Mouse (Mus musculus) erythroblast, adult 5-6 weeks (primary cell): ENCODE measurements around the gene Mlh1. TPM values are rescaled to one million over a fixed set of nuclear protein-coding genes. Genes with fewer than 3 reads are reported as not detected.

Experiments
- total RNA-seq, 2 experiments: library from RNA; stranded (forward) in 1 of 2; stranded (reverse) in 1 of 2; fragments of 150-400 nt in 1 of 2; fragments of 200-764, 138-1000 nt in 1 of 2; gene quantifications; 2 replicates each; pipeline versions ENCODE4 v1.2.3 to v1.2.4; 2015 to 2017; ENCODE audit warnings: low replicate concordance in 2 of 2

Gene Mlh1
- total RNA-seq, 2 experiments from 2014 or later: 18.4 to 23.6 TPM

Other genes with a start within 250 kb of the Mlh1 start
- gene Ccrl2, start 214.3 kb downstream of the Mlh1 start, total RNA-seq (2015; ENCODE audit: low replicate concordance): 32.7 and 39.5 TPM in 2 replicates
- gene Ccrl2, start 214.3 kb downstream of the Mlh1 start, total RNA-seq (2017; ENCODE audit: low replicate concordance): 43.8 and 65.4 TPM in 2 replicates
- 5.6 and 6.5 TPM in 2 replicates for gene Lrrfip2, start 154.2 kb downstream of the Mlh1 start, total RNA-seq (2015; ENCODE audit: low replicate concordance)
- gene Lrrfip2, start 154.2 kb downstream of the Mlh1 start, total RNA-seq (2017; ENCODE audit: low replicate concordance): 30.9 and 40.8 TPM in 2 replicates
- 12.3 and 13.6 TPM in 2 replicates for gene Epm2aip1, start 138 bp upstream of the Mlh1 start, total RNA-seq (2015; ENCODE audit: low replicate concordance)
- gene Epm2aip1, start 138 bp upstream of the Mlh1 start, total RNA-seq (2017; ENCODE audit: low replicate concordance): 15.4 and 21.2 TPM in 2 replicates
- gene Trank1, start 39.9 kb upstream of the Mlh1 start, total RNA-seq (2015; ENCODE audit: low replicate concordance): not detected in 2 replicates
- gene Trank1, start 39.9 kb upstream of the Mlh1 start, total RNA-seq (2017; ENCODE audit: low replicate concordance): under 0.01 TPM in 1 of 2 replicates, not detected in the other
- gene Dclk3, start 167.3 kb upstream of the Mlh1 start, total RNA-seq (2015; ENCODE audit: low replicate concordance): not detected in 2 replicates
- not detected in 2 replicates for gene Dclk3, start 167.3 kb upstream of the Mlh1 start, total RNA-seq (2017; ENCODE audit: low replicate concordance)